Mouse (Mus musculus): ENCODE data around the gene Eno2. TPM values are rescaled to one million over a fixed set of nuclear protein-coding genes. Genes with fewer than 3 reads are reported as not detected.

Eno2 gene
- polyA plus RNA-seq, 1 experiment from 2014 or later = 0.32 TPM

- Histone ChIP-seq H3K4me1 (replicated peaks) (peaks cover 28% of the 10 kb centered on the region), H3K9ac (peak overlapping the region; percentile 91), H3K27me3 (no peaks in the 10 kb centered on the region), H3K4me2 (peak overlapping the region; percentile 100), H3K9me3 (replicated peaks) (no peaks in the 10 kb centered on the region), H3K27ac (no peak overlapping the region), H3K36me3 (peaks cover 16% of the 10 kb centered on the region), H3K4me3 (replicated peaks) (peak overlapping the region; percentile 71)
- no peak for ATAC-seq (ENCODE audit: low read depth)
- no peak for DNase-seq
- 79% methylated on average over 7 of the region's 7 CpGs for WGBS (ENCODE audit: insufficient replicate concordance)
Observed at GRCm38 (mm10) chr6:124746654-124747632, 22.5 kb downstream of the Eno2 start.

GRCm38 (mm10) chr6:124746296-124746605, 23.2 kb downstream of the Eno2 start:
- no peak for DNase-seq
- no peak for ATAC-seq (ENCODE audit: low read depth)
- peaks cover 16% of the 10 kb centered on the region for H3K36me3 ChIP-seq
- H3K27me3 ChIP-seq = no peaks in the 10 kb centered on the region
- peak overlapping the region; percentile 91 for H3K9ac ChIP-seq
- peaks cover 30% of the 10 kb centered on the region for H3K4me1 ChIP-seq (replicated peaks)
- H3K9me3 ChIP-seq (replicated peaks) = no peaks in the 10 kb centered on the region
- peak overlapping the region; percentile 86 for H3K27ac ChIP-seq
- WGBS (ENCODE audit: insufficient replicate concordance) = 28% methylated on average over 8 of the region's 8 CpGs
- peak overlapping the region; percentile 71 for H3K4me3 ChIP-seq (replicated peaks)
- H3K4me2 ChIP-seq = peak overlapping the region; percentile 100

- peaks cover 16% of the 10 kb centered on the region for H3K36me3 ChIP-seq
- under 1% methylated on average over 85 of the region's 85 CpGs for WGBS (ENCODE audit: insufficient replicate concordance)
- peak; percentile 76 for ATAC-seq (ENCODE audit: low read depth)
Observed at GRCm38 (mm10) chr6:124745490-124746295, 23.8 kb downstream of the Eno2 start.

GRCm38 (mm10) chr6:124744755-124745321, 24.6 kb downstream of the Eno2 start:
- H3K4me3 ChIP-seq (replicated peaks) = peak overlapping the region; percentile 71
- peak overlapping the region; percentile 100 for H3K4me2 ChIP-seq
- H3K9me3 ChIP-seq (replicated peaks) = no peaks in the 10 kb centered on the region
- H3K9ac ChIP-seq = peak overlapping the region; percentile 70
- ATAC-seq (ENCODE audit: low read depth) (no peak), DNase-seq (no peak)
- peaks cover 16% of the 10 kb centered on the region for H3K36me3 ChIP-seq
- peaks cover 40% of the 10 kb centered on the region for H3K4me1 ChIP-seq (replicated peaks)
- 69% methylated on average over 26 of the region's 26 CpGs for WGBS (ENCODE audit: insufficient replicate concordance)
- no peaks in the 10 kb centered on the region for H3K27me3 ChIP-seq
- peak overlapping the region; percentile 47; the same call in 1 of the 2 replicates for H3K27ac ChIP-seq

More at GRCm38 (mm10) chr6:124745490-124746295, 23.8 kb downstream of the Eno2 start:
- peak overlapping the region; percentile 100 for H3K4me2 ChIP-seq
- no peaks in the 10 kb centered on the region for H3K9me3 ChIP-seq (replicated peaks)
- DNase-seq = peak; percentile 90
- H3K27me3 ChIP-seq = no peaks in the 10 kb centered on the region
- peaks cover 32% of the 10 kb centered on the region for H3K4me1 ChIP-seq (replicated peaks)
- peak overlapping the region; percentile 91 for H3K9ac ChIP-seq
- H3K4me3 ChIP-seq (replicated peaks) = peak overlapping the region; percentile 71
- peak overlapping the region; percentile 86 for H3K27ac ChIP-seq

- DNase-seq (no peak), ATAC-seq (ENCODE audit: low read depth) (no peak)
- WGBS (ENCODE audit: insufficient replicate concordance) = 80% methylated on average over 8 of the region's 8 CpGs
- no peak overlapping the region for H3K4me3 ChIP-seq (replicated peaks)
- no peak overlapping the region for H3K9ac ChIP-seq
- H3K4me2 ChIP-seq = no peak overlapping the region
- H3K9me3 ChIP-seq (replicated peaks) = no peaks in the 10 kb centered on the region
- H3K4me1 ChIP-seq (replicated peaks) = peaks cover 52% of the 10 kb centered on the region
- no peak overlapping the region for H3K27ac ChIP-seq
- H3K27me3 ChIP-seq = no peaks in the 10 kb centered on the region
- peaks cover 16% of the 10 kb centered on the region for H3K36me3 ChIP-seq
Observed at GRCm38 (mm10) chr6:124743647-124744046, 25.8 kb downstream of the Eno2 start.

GRCm38 (mm10) chr6:124742839-124743514, 26.5 kb downstream of the Eno2 start:
- H3K36me3 ChIP-seq = peaks cover 9% of the 10 kb centered on the region
- H3K4me1 ChIP-seq (replicated peaks) = peaks cover 59% of the 10 kb centered on the region
- H3K4me2 ChIP-seq = no peak overlapping the region
- no peaks in the 10 kb centered on the region for H3K27me3 ChIP-seq
- DNase-seq (no peak), ATAC-seq (ENCODE audit: low read depth) (no peak)
- H3K4me3 ChIP-seq (replicated peaks) = no peak overlapping the region
- no peak overlapping the region for H3K9ac ChIP-seq
- WGBS (ENCODE audit: insufficient replicate concordance) = 87% methylated on average over 15 of the region's 15 CpGs
- no peaks in the 10 kb centered on the region for H3K9me3 ChIP-seq (replicated peaks)
- no peak overlapping the region for H3K27ac ChIP-seq

GRCm38 (mm10) chr6:124741842-124742241, 27.6 kb downstream of the Eno2 start:
- no peak for DNase-seq
- H3K9ac ChIP-seq = peak overlapping the region; percentile 85
- peak overlapping the region; percentile 97 for H3K4me2 ChIP-seq
- H3K4me1 ChIP-seq (replicated peaks) = peaks cover 63% of the 10 kb centered on the region
- ATAC-seq (ENCODE audit: low read depth) = no peak
- peak overlapping the region; percentile 67 for H3K4me3 ChIP-seq (replicated peaks)
- H3K9me3 ChIP-seq (replicated peaks) = no peaks in the 10 kb centered on the region
- peaks cover 6% of the 10 kb centered on the region for H3K36me3 ChIP-seq
- 78% methylated on average over 3 of the region's 3 CpGs for WGBS (ENCODE audit: insufficient replicate concordance)
- H3K27ac ChIP-seq = peak overlapping the region; percentile 98
- H3K27me3 ChIP-seq = no peaks in the 10 kb centered on the region

GRCm38 (mm10) chr6:124740888-124741761, 28.3 kb downstream of the Eno2 start, which contains the start of gene Grcc10:
TSS of gene Grcc10 (minus strand) at chr6:124741374.
- Histone ChIP-seq H3K4me1 (replicated peaks) (peaks cover 56% of the 10 kb centered on the region), H3K36me3 (peaks cover 6% of the 10 kb centered on the region), H3K9me3 (replicated peaks) (no peaks in the 10 kb centered on the region), H3K27ac (peak within 1 kb of the TSS; percentile 98), H3K4me3 (replicated peaks) (peak within 1 kb of the TSS; percentile 67), H3K9ac (peak within 1 kb of the TSS; percentile 85), H3K27me3 (no peaks in the 10 kb centered on the region), H3K4me2 (peak within 1 kb of the TSS; percentile 97)
- peak; percentile 82 for ATAC-seq (ENCODE audit: low read depth)
- WGBS (ENCODE audit: insufficient replicate concordance) = under 1% methylated on average over 41 of the region's 41 CpGs
- peak; percentile 85 for DNase-seq

- no peak; the same call in 1 of the 2 replicates for ATAC-seq (ENCODE audit: low read depth)
- WGBS (ENCODE audit: insufficient replicate concordance) = under 1% methylated on average over 29 of the region's 29 CpGs
- H3K27me3 ChIP-seq = no peaks in the 10 kb centered on the region
Observed at GRCm38 (mm10) chr6:124740211-124740887, 29.1 kb downstream of the Eno2 start.

More at GRCm38 (mm10) chr6:124740211-124740887, 29.1 kb downstream of the Eno2 start:
- Histone ChIP-seq H3K4me2 (peak overlapping the region; percentile 97), H3K27ac (peak overlapping the region; percentile 98), H3K9ac (peak overlapping the region; percentile 85), H3K36me3 (peaks cover 6% of the 10 kb centered on the region), H3K4me3 (replicated peaks) (peak overlapping the region; percentile 67), H3K4me1 (replicated peaks) (peaks cover 50% of the 10 kb centered on the region), H3K9me3 (replicated peaks) (no peaks in the 10 kb centered on the region)
- DNase-seq = peak; percentile 38

Measured in liver, embryonic 13.5 days (tissue).